Mouse (Mus musculus): ENCODE data around the gene Prkar2a. TPM values are rescaled to one million over a fixed set of nuclear protein-coding genes. Genes with fewer than 3 reads are reported as not detected.

The Prkar2a gene
- polyA plus RNA-seq, 1 experiment = 21.5 TPM

GRCm38 (mm10) chr9:108780959-108781358, 91.8 kb downstream of the Prkar2a start:
- TF ChIP-seq MAX (IDR thresholded peaks at IDR 0.05; ENCODE audit: low read depth) (no peak), E2F4 (IDR thresholded peaks at IDR 0.05; ENCODE audit: insufficient read depth) (no peak), SRF (IDR thresholded peaks at IDR 0.05; ENCODE audit: control insufficient read depth, insufficient read length, low read depth) (no peak), USF1 (IDR thresholded peaks at IDR 0.05; ENCODE audit: low read depth) (no peak), MYOD1 (IDR thresholded peaks at IDR 0.05; ENCODE audit: control insufficient read depth in 1 of 3, insufficient read length in 2 of 3, low read depth in 2 of 3) (no peak), POLR2A (IDR thresholded peaks at IDR 0.05; ENCODE audit: insufficient read length, low read depth) (no peak)
- H3K4me2 ChIP-seq (ENCODE audit: low read depth) = no peak overlapping the region
- H3K79me2 ChIP-seq (ENCODE audit: control insufficient read depth, insufficient read depth) = peaks cover 23% of the 10 kb centered on the region
- no peak overlapping the region for H3ac ChIP-seq (ENCODE audit: control insufficient read depth, insufficient read length)
- no peak overlapping the region for H3K4me3 ChIP-seq
- no peaks in the 10 kb centered on the region for H3K36me3 ChIP-seq (ENCODE audit: control insufficient read depth, insufficient read depth)
- H3K27me3 ChIP-seq (ENCODE audit: control insufficient read depth, insufficient read depth, insufficient read length) = no peaks in the 10 kb centered on the region

DNA sequence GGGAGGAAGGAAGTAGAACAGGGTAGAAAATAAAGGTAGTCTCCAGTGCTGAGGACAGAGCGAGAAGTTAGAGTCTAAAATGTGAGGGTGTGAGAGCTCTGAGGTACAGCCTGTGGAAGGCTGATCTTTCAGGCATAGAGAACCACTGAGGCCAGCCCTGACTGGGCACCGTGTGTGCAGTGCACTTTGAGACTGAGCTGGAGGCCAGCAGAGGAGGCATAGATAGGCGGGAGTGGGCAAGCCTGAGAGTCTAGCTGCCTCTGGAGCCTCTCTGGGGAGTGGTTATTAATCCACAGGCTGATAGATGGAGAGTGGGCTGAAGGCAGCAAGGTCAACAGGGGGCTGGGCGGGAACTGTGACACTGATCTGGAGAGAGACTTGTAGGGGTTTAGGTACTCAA, 92.8 kb downstream of the Prkar2a start:
- no peak overlapping the region for H3K4me3 ChIP-seq
- H3ac ChIP-seq (ENCODE audit: control insufficient read depth, insufficient read length) = no peak overlapping the region
- H3K27me3 ChIP-seq (ENCODE audit: control insufficient read depth, insufficient read depth, insufficient read length) = no peaks in the 10 kb centered on the region
- TF ChIP-seq E2F4 (IDR thresholded peaks at IDR 0.05; ENCODE audit: insufficient read depth) (no peak), SRF (IDR thresholded peaks at IDR 0.05; ENCODE audit: control insufficient read depth, insufficient read length, low read depth) (no peak), USF1 (IDR thresholded peaks at IDR 0.05; ENCODE audit: low read depth) (no peak), MYOG (IDR thresholded peaks at IDR 0.05; ENCODE audit: control insufficient read depth in 1 of 3, insufficient read depth in 1 of 3, insufficient read length in 2 of 3, low read depth in 2 of 3) (no peak), POLR2A (IDR thresholded peaks at IDR 0.05; ENCODE audit: insufficient read length, low read depth) (no peak)
- H3K36me3 ChIP-seq (ENCODE audit: control insufficient read depth, insufficient read depth) = peaks cover under 1% of the 10 kb centered on the region
- no peak overlapping the region for H3K4me2 ChIP-seq (ENCODE audit: low read depth)
- peaks cover 32% of the 10 kb centered on the region for H3K79me2 ChIP-seq (ENCODE audit: control insufficient read depth, insufficient read depth)

DNA sequence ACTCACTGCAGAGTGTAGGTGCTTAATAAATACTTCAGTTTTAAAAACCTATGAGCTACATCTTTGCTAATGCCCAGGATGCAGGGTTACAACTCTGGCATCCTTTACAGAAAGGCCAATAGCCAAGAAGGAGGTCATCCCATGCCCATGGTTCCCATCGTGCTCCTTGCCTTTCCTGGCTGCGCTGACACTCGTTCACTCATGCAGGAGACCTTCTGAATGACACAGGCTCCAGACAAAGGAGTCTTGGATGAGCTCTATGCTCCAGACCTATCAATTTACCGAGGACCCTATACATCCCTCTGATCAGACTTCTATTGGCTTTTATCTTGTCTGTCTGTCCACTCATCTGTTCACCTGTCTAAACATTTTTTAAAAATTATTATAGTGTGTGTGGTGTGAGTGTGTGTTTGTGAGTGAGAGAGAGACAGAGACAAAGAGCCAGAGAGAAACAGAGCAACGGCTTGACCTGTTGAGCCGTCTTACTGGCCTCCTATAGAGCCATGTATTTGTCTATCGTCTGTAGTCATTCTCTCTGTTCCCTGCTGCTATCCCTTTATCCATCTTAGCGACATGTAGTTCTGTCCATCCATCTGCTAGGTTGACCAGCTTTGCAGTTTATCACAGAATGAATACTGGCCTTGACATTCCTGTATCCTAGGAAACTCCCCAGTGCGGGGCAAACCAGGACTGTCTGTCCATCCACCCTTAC, 93.9 kb downstream of the Prkar2a start:
- H3ac ChIP-seq (ENCODE audit: control insufficient read depth, insufficient read length) = peak overlapping the region; percentile 82
- H3K4me2 ChIP-seq (ENCODE audit: low read depth) = peak overlapping the region; percentile 91
- peaks cover 43% of the 10 kb centered on the region for H3K79me2 ChIP-seq (ENCODE audit: control insufficient read depth, insufficient read depth)
- H3K27me3 ChIP-seq (ENCODE audit: control insufficient read depth, insufficient read depth, insufficient read length) = no peaks in the 10 kb centered on the region
- TF ChIP-seq TCF12 (IDR thresholded peaks at IDR 0.05; ENCODE audit: insufficient read depth, poor library complexity, severe bottlenecking) = no peak
- TF ChIP-seq MAX (IDR thresholded peaks at IDR 0.05; ENCODE audit: low read depth) = no peak
- TF ChIP-seq TCF3 (IDR thresholded peaks at IDR 0.05; ENCODE audit: insufficient read length, low read depth) = no peak
- TF ChIP-seq POLR2A (IDR thresholded peaks at IDR 0.05; ENCODE audit: insufficient read length, low read depth) = no peak
- TF ChIP-seq SRF (IDR thresholded peaks at IDR 0.05; ENCODE audit: control insufficient read depth, insufficient read length, low read depth) = no peak
- TF ChIP-seq E2F4 (IDR thresholded peaks at IDR 0.05; ENCODE audit: insufficient read depth) = no peak
- TF ChIP-seq CEBPB (IDR thresholded peaks at IDR 0.05; ENCODE audit: insufficient read depth, poor library complexity, severe bottlenecking) = no peak
- no peak for TF ChIP-seq USF1 (IDR thresholded peaks at IDR 0.05; ENCODE audit: low read depth)
- no peak for TF ChIP-seq MYOD1 (IDR thresholded peaks at IDR 0.05; ENCODE audit: control insufficient read depth in 1 of 3, insufficient read length in 2 of 3, low read depth in 2 of 3)
- TF ChIP-seq MYOG (IDR thresholded peaks at IDR 0.05; ENCODE audit: control insufficient read depth in 1 of 3, insufficient read depth in 1 of 3, insufficient read length in 2 of 3, low read depth in 2 of 3) = no peak
- no peak for TF ChIP-seq REST (IDR thresholded peaks at IDR 0.05; ENCODE audit: insufficient read depth, insufficient read length)
- no peak for TF ChIP-seq POLR2AphosphoS2 (IDR thresholded peaks at IDR 0.05; ENCODE audit: insufficient read length, low read depth)
- peaks cover 10% of the 10 kb centered on the region for H3K36me3 ChIP-seq (ENCODE audit: control insufficient read depth, insufficient read depth)
- H3K4me3 ChIP-seq = peak overlapping the region; percentile 95

- Histone ChIP-seq H3K36me3 (ENCODE audit: control insufficient read depth, insufficient read depth) (peaks cover 12% of the 10 kb centered on the region), H3K4me2 (ENCODE audit: low read depth) (peak within 1 kb of the TSS; percentile 91), H3ac (ENCODE audit: control insufficient read depth, insufficient read length) (peak within 1 kb of the TSS; percentile 82), H3K79me2 (ENCODE audit: control insufficient read depth, insufficient read depth) (peaks cover 51% of the 10 kb centered on the region), H3K27me3 (ENCODE audit: control insufficient read depth, insufficient read depth, insufficient read length) (no peaks in the 10 kb centered on the region), H3K4me3 (peak within 1 kb of the TSS; percentile 95)
- TF ChIP-seq MYOD1 (IDR thresholded peaks at IDR 0.05; ENCODE audit: control insufficient read depth in 1 of 3, insufficient read length in 2 of 3, low read depth in 2 of 3) (no peak), E2F4 (IDR thresholded peaks at IDR 0.05; ENCODE audit: insufficient read depth) (no peak), POLR2A (IDR thresholded peaks at IDR 0.05; ENCODE audit: insufficient read length, low read depth) (peak; percentile 69), MYOG (IDR thresholded peaks at IDR 0.05; ENCODE audit: control insufficient read depth in 1 of 3, insufficient read depth in 1 of 3, insufficient read length in 2 of 3, low read depth in 2 of 3) (no peak), MAX (IDR thresholded peaks at IDR 0.05; ENCODE audit: low read depth) (no peak), REST (IDR thresholded peaks at IDR 0.05; ENCODE audit: insufficient read depth, insufficient read length) (no peak), TCF12 (IDR thresholded peaks at IDR 0.05; ENCODE audit: insufficient read depth, poor library complexity, severe bottlenecking) (no peak), SRF (IDR thresholded peaks at IDR 0.05; ENCODE audit: control insufficient read depth, insufficient read length, low read depth) (no peak), CEBPB (IDR thresholded peaks at IDR 0.05; ENCODE audit: insufficient read depth, poor library complexity, severe bottlenecking) (no peak), TCF3 (IDR thresholded peaks at IDR 0.05; ENCODE audit: insufficient read length, low read depth) (no peak), USF1 (IDR thresholded peaks at IDR 0.05; ENCODE audit: low read depth) (no peak), POLR2AphosphoS2 (IDR thresholded peaks at IDR 0.05; ENCODE audit: insufficient read length, low read depth) (peak; percentile 76)
Observed at GRCm38 (mm10) chr9:108783548-108784463, 94.7 kb downstream of the Prkar2a start, which contains the start of gene Ip6k2. Gene Ip6k2 (plus strand): TSS chr9:108783796.
